Mouse (Mus musculus): ENCODE data around the gene Umodl1. TPM values are rescaled to one million over a fixed set of nuclear protein-coding genes. Genes with fewer than 3 reads are reported as not detected.

Gene Umodl1
- 0.18 TPM in 1 of 2 replicates, not detected in the other for polyA plus RNA-seq (2014; fragmentation: Nextera tagmentation; extraction: Ambion mirVana)

- Histone ChIP-seq H3K4me3 (ENCODE audit: low read length) (no peak within 1 kb of the TSS), H3K4me1 (ENCODE audit: control insufficient read depth, insufficient read depth, low read length) (no peaks in the 10 kb centered on the region), H3K27ac (ENCODE audit: low read depth, low read length) (no peak within 1 kb of the TSS), H3K4me2 (replicated peaks; ENCODE audit: low read depth, low read length) (no peak within 1 kb of the TSS), H3K36me3 (ENCODE audit: control insufficient read depth, insufficient read depth, low read length) (no peaks in the 10 kb centered on the region), H3K27me3 (ENCODE audit: control insufficient read depth, insufficient read depth, low read length) (no peaks in the 10 kb centered on the region), H3K9ac (ENCODE audit: low read depth, low read length) (no peak within 1 kb of the TSS), H3K9me3 (ENCODE audit: control insufficient read depth, low read length) (no peaks in the 10 kb centered on the region)
- no peak for ATAC-seq (ENCODE audit: low FRiP score, low TSS enrichment)
- 33% methylated on average over 10 of the region's 10 CpGs for WGBS
Observed at GRCm38 (mm10) chr17:30954340-30954739, at the start of gene Umodl1. TSS of gene Umodl1 (plus strand) at chr17:30954640.

- H3K4me1 ChIP-seq (ENCODE audit: control insufficient read depth, insufficient read depth, low read length): no peaks in the 10 kb centered on the region
- ATAC-seq (ENCODE audit: low FRiP score, low TSS enrichment): no peak
- no peaks in the 10 kb centered on the region for H3K9me3 ChIP-seq (ENCODE audit: control insufficient read depth, low read length)
- H3K4me3 ChIP-seq (ENCODE audit: low read length): no peak overlapping the region
- no peak overlapping the region for H3K9ac ChIP-seq (ENCODE audit: low read depth, low read length)
- no peak overlapping the region for H3K27ac ChIP-seq (ENCODE audit: low read depth, low read length)
- WGBS: 68% methylated on average over 4 of the region's 4 CpGs
- no peak overlapping the region for H3K4me2 ChIP-seq (replicated peaks; ENCODE audit: low read depth, low read length)
- H3K27me3 ChIP-seq (ENCODE audit: control insufficient read depth, insufficient read depth, low read length): peaks cover 10% of the 10 kb centered on the region
- no peaks in the 10 kb centered on the region for H3K36me3 ChIP-seq (ENCODE audit: control insufficient read depth, insufficient read depth, low read length)
Observed at GRCm38 (mm10) chr17:30907577-30907976, 46.9 kb upstream of the Umodl1 start.

GRCm38 (mm10) chr17:30910866-30911731 is 43.3 kb upstream of the Umodl1 start:
- H3K36me3 ChIP-seq (ENCODE audit: control insufficient read depth, insufficient read depth, low read length): no peaks in the 10 kb centered on the region
- no peak for ATAC-seq (ENCODE audit: low FRiP score, low TSS enrichment)
- WGBS: 39% methylated on average over 27 of the region's 27 CpGs
- H3K9ac ChIP-seq (ENCODE audit: low read depth, low read length): no peak overlapping the region
- no peak overlapping the region for H3K27ac ChIP-seq (ENCODE audit: low read depth, low read length)
- H3K4me3 ChIP-seq (ENCODE audit: low read length): no peak overlapping the region
- peaks cover 9% of the 10 kb centered on the region for H3K27me3 ChIP-seq (ENCODE audit: control insufficient read depth, insufficient read depth, low read length)
- H3K4me1 ChIP-seq (ENCODE audit: control insufficient read depth, insufficient read depth, low read length): no peaks in the 10 kb centered on the region
- no peak overlapping the region for H3K4me2 ChIP-seq (replicated peaks; ENCODE audit: low read depth, low read length)
- H3K9me3 ChIP-seq (ENCODE audit: control insufficient read depth, low read length): no peaks in the 10 kb centered on the region

GRCm38 (mm10) chr17:30911732-30912088 is 42.7 kb upstream of the Umodl1 start:
- H3K4me3 ChIP-seq (ENCODE audit: low read length): no peak overlapping the region
- H3K36me3 ChIP-seq (ENCODE audit: control insufficient read depth, insufficient read depth, low read length): no peaks in the 10 kb centered on the region
- H3K9ac ChIP-seq (ENCODE audit: low read depth, low read length): no peak overlapping the region
- no peak overlapping the region for H3K4me2 ChIP-seq (replicated peaks; ENCODE audit: low read depth, low read length)
- H3K9me3 ChIP-seq (ENCODE audit: control insufficient read depth, low read length): no peaks in the 10 kb centered on the region
- WGBS: 15% methylated on average over 8 of the region's 8 CpGs
- H3K4me1 ChIP-seq (ENCODE audit: control insufficient read depth, insufficient read depth, low read length): no peaks in the 10 kb centered on the region
- H3K27ac ChIP-seq (ENCODE audit: low read depth, low read length): no peak overlapping the region
- peaks cover 9% of the 10 kb centered on the region for H3K27me3 ChIP-seq (ENCODE audit: control insufficient read depth, insufficient read depth, low read length)
- ATAC-seq (ENCODE audit: low FRiP score, low TSS enrichment): no peak

- H3K36me3 ChIP-seq (ENCODE audit: control insufficient read depth, insufficient read depth, low read length): no peaks in the 10 kb centered on the region
- H3K27ac ChIP-seq (ENCODE audit: low read depth, low read length): no peak overlapping the region
- H3K4me3 ChIP-seq (ENCODE audit: low read length): no peak overlapping the region
- H3K9ac ChIP-seq (ENCODE audit: low read depth, low read length): no peak overlapping the region
- no peak overlapping the region for H3K4me2 ChIP-seq (replicated peaks; ENCODE audit: low read depth, low read length)
- H3K4me1 ChIP-seq (ENCODE audit: control insufficient read depth, insufficient read depth, low read length): no peaks in the 10 kb centered on the region
- 57% methylated on average over 5 of the region's 5 CpGs for WGBS
- no peak for ATAC-seq (ENCODE audit: low FRiP score, low TSS enrichment)
- H3K9me3 ChIP-seq (ENCODE audit: control insufficient read depth, low read length): no peaks in the 10 kb centered on the region
- peaks cover 9% of the 10 kb centered on the region for H3K27me3 ChIP-seq (ENCODE audit: control insufficient read depth, insufficient read depth, low read length)
Observed at GRCm38 (mm10) chr17:30912536-30912935, 41.9 kb upstream of the Umodl1 start.

- H3K27me3 ChIP-seq (ENCODE audit: control insufficient read depth, insufficient read depth, low read length): peaks cover 6% of the 10 kb centered on the region
- H3K4me1 ChIP-seq (ENCODE audit: control insufficient read depth, insufficient read depth, low read length): no peaks in the 10 kb centered on the region
- H3K36me3 ChIP-seq (ENCODE audit: control insufficient read depth, insufficient read depth, low read length): no peaks in the 10 kb centered on the region
Observed at GRCm38 (mm10) chr17:30914264-30914663, 40.2 kb upstream of the Umodl1 start.

GRCm38 (mm10) chr17:30923566-30923965 is 30.9 kb upstream of the Umodl1 start:
- ATAC-seq (ENCODE audit: low FRiP score, low TSS enrichment): no peak
- H3K9ac ChIP-seq (ENCODE audit: low read depth, low read length): no peak overlapping the region
- H3K27me3 ChIP-seq (ENCODE audit: control insufficient read depth, insufficient read depth, low read length): no peaks in the 10 kb centered on the region
- H3K36me3 ChIP-seq (ENCODE audit: control insufficient read depth, insufficient read depth, low read length): no peaks in the 10 kb centered on the region
- no peak overlapping the region for H3K4me2 ChIP-seq (replicated peaks; ENCODE audit: low read depth, low read length)
- H3K9me3 ChIP-seq (ENCODE audit: control insufficient read depth, low read length): no peaks in the 10 kb centered on the region
- no peak overlapping the region for H3K4me3 ChIP-seq (ENCODE audit: low read length)
- no peaks in the 10 kb centered on the region for H3K4me1 ChIP-seq (ENCODE audit: control insufficient read depth, insufficient read depth, low read length)
- no peak overlapping the region for H3K27ac ChIP-seq (ENCODE audit: low read depth, low read length)
- WGBS: 80% methylated on average over 4 of the region's 4 CpGs

More at GRCm38 (mm10) chr17:30914264-30914663, 40.2 kb upstream of the Umodl1 start:
- Histone ChIP-seq H3K9me3 (ENCODE audit: control insufficient read depth, low read length) (no peaks in the 10 kb centered on the region), H3K4me2 (replicated peaks; ENCODE audit: low read depth, low read length) (no peak overlapping the region), H3K9ac (ENCODE audit: low read depth, low read length) (no peak overlapping the region), H3K4me3 (ENCODE audit: low read length) (no peak overlapping the region), H3K27ac (ENCODE audit: low read depth, low read length) (no peak overlapping the region)
- ATAC-seq (ENCODE audit: low FRiP score, low TSS enrichment): no peak

- Histone ChIP-seq H3K9me3 (ENCODE audit: control insufficient read depth, low read length) (no peaks in the 10 kb centered on the region), H3K4me2 (replicated peaks; ENCODE audit: low read depth, low read length) (no peak overlapping the region), H3K9ac (ENCODE audit: low read depth, low read length) (no peak overlapping the region), H3K36me3 (ENCODE audit: control insufficient read depth, insufficient read depth, low read length) (no peaks in the 10 kb centered on the region), H3K4me3 (ENCODE audit: low read length) (no peak overlapping the region), H3K27me3 (ENCODE audit: control insufficient read depth, insufficient read depth, low read length) (no peaks in the 10 kb centered on the region), H3K4me1 (ENCODE audit: control insufficient read depth, insufficient read depth, low read length) (no peaks in the 10 kb centered on the region), H3K27ac (ENCODE audit: low read depth, low read length) (no peak overlapping the region)
- ATAC-seq (ENCODE audit: low FRiP score, low TSS enrichment): no peak
- WGBS: 75% methylated on average over 7 of the region's 7 CpGs
Observed at GRCm38 (mm10) chr17:30930827-30931226, 23.6 kb upstream of the Umodl1 start.

GRCm38 (mm10) chr17:30932836-30933235 is 21.6 kb upstream of the Umodl1 start:
- Histone ChIP-seq H3K9ac (ENCODE audit: low read depth, low read length) (no peak overlapping the region), H3K4me3 (ENCODE audit: low read length) (no peak overlapping the region), H3K9me3 (ENCODE audit: control insufficient read depth, low read length) (no peaks in the 10 kb centered on the region), H3K4me1 (ENCODE audit: control insufficient read depth, insufficient read depth, low read length) (no peaks in the 10 kb centered on the region), H3K4me2 (replicated peaks; ENCODE audit: low read depth, low read length) (no peak overlapping the region), H3K27ac (ENCODE audit: low read depth, low read length) (no peak overlapping the region), H3K27me3 (ENCODE audit: control insufficient read depth, insufficient read depth, low read length) (no peaks in the 10 kb centered on the region), H3K36me3 (ENCODE audit: control insufficient read depth, insufficient read depth, low read length) (no peaks in the 10 kb centered on the region)
- ATAC-seq (ENCODE audit: low FRiP score, low TSS enrichment): no peak
- 36% methylated on average over 5 of the region's 5 CpGs for WGBS
